Mouse (Mus musculus) spleen, embryonic (tissue): ENCODE results near the gene Mccc1.

Source experiments
- CTCF ChIA-PET: fragments of 350-600 bp; sonication (Branson Sonifier 250); formaldehyde crosslinking; loops from one replicate; lab custom pipeline; 2022; lab: Charles Lee

Mccc1 gene

DNA sequence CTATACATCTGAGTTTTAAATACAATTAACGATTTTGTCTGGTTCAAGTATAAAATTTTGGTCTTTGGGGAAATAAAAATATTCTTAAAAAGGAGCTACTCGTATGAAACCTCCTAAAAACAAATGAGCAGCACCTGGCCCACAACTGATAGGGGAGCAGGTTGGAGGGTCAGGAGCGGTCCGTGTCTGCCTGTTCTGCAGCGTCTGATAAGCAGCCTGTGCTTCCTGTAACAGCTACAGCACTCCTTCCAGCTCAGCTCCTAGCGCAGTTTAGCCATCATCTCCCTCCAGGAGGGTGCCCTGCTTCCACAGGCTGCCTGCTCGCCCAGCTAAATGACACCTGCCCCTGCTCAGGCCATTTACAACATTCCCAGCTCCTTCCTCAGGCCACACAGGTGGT, 77.0 kb downstream of the Mccc1 start:
- CTCF ChIA-PET, result no interaction called here

- CTCF ChIA-PET, result interaction anchor here (0.6 kb wide), 1 partner anchor 17 kb away, joined by 4 read pairs; no protein-coding TSS in a partner anchor
Observed at GRCm38 (mm10) chr3:35922522-35922921, 78.0 kb downstream of the Mccc1 start.

GRCm38 (mm10) chr3:35918229-35918628, 82.2 kb downstream of the Mccc1 start:
- CTCF ChIA-PET, result interaction anchor here (0.7 kb wide), 1 partner anchor 88 kb away, joined by 4 read pairs; no protein-coding TSS in a partner anchor
